Mouse (Mus musculus) kidney, postnatal 0 days (tissue): Measurements from ENCODE around the gene Syce3. TPM values are rescaled to one million over a fixed set of nuclear protein-coding genes. Genes with fewer than 3 reads are reported as not detected.

ENCODE experiments used
- ATAC-seq: fragments of 200-750 bp; cut with Nextera tagmentation; replicated peaks from 2 replicates; pipeline ENCODE4 v1.8.0; 2017; ENCODE audit warnings: low read depth, moderate number of reproducible peaks, moderate TSS enrichment, moderate library complexity; ENCODE audit not compliant: low FRiP score
- DNase-seq: peaks from one replicate; pipeline ENCODE4 v3.0.0-alpha.2; 2016; ENCODE audit warnings: low spot score
- H3K27ac ChIP-seq: fragments of 300-500 bp; sonication (generic); 2 replicates; pipeline ENCODE4 v1.5.1; 2014; ENCODE audit warnings: mild to moderate bottlenecking
- H3K27me3 ChIP-seq: fragments of 300-500 bp; sonication (generic); 2 replicates; pipeline ENCODE4 v1.6.1; 2014; ENCODE audit warnings: low read length, mixed read lengths; ENCODE audit not compliant: insufficient read depth
- H3K36me3 ChIP-seq: fragments of 300-500 bp; sonication (generic); 2 replicates; pipeline ENCODE4 v1.6.1; 2014; ENCODE audit warnings: low read length, mixed read lengths; ENCODE audit not compliant: insufficient read depth
- H3K4me1 ChIP-seq: fragments of 300-500 bp; sonication (generic); replicated peaks from 2 replicates; pipeline ENCODE4 v1.6.1; 2014; ENCODE audit warnings: antibody characterized with exemption, low read length, mixed read lengths; ENCODE audit not compliant: insufficient read depth
- H3K4me2 ChIP-seq: fragments of 300-500 bp; sonication (generic); 2 replicates; pipeline ENCODE4 v1.6.1; 2014; ENCODE audit warnings: mild to moderate bottlenecking, low read length, moderate library complexity, mixed read lengths
- H3K4me3 ChIP-seq: fragments of 300-500 bp; sonication (generic); replicated peaks from 2 replicates; pipeline ENCODE4 v1.5.1; 2014; ENCODE audit warnings: low read depth, low read length
- H3K9ac ChIP-seq: fragments of 300-500 bp; sonication (generic); 2 replicates; pipeline ENCODE4 v1.6.1; 2014; ENCODE audit warnings: low read depth, low read length
- H3K9me3 ChIP-seq: fragments of 300-500 bp; sonication (generic); replicated peaks from 2 replicates; pipeline ENCODE4 v1.6.1; 2016; ENCODE audit warnings: low read length, inconsistent platforms, mixed read lengths
- CTCF ChIP-seq: IDR thresholded peaks from 2 replicates; pipeline ENCODE4 v1.5.1; 2016; ENCODE audit warnings: antibody characterized with exemption, low read depth, mild to moderate bottlenecking, moderate library complexity
- WGBS: fragments of 180-500 bp; shearing (Covaris S2); extraction: QIAGEN DNeasy Blood & Tissue Kit; methylation state at CpG from one replicate; pipeline ENCODE4 v1.1.7; 2014; 5-methylcytosine and 5-hydroxymethylcytosine counted together
- polyA plus RNA-seq: library from polyadenylated mRNA; unstranded; fragments of >200 nt; fragmentation: Nextera tagmentation; extraction: Ambion mirVana; gene quantifications from 2 replicates; pipeline ENCODE4 v1.2.1, GENCODE M21; 2015

The Syce3 gene
- polyA plus RNA-seq, 1 experiment from 2014 or later: not detected

- Histone ChIP-seq H3K4me2 (no peak overlapping the region), H3K4me3 (no peak overlapping the region), H3K27me3 (no peaks in the 10 kb centered on the region), H3K9ac (no peak overlapping the region), H3K27ac (no peak overlapping the region), H3K9me3 (no peaks in the 10 kb centered on the region), H3K4me1 (no peaks in the 10 kb centered on the region), H3K36me3 (no peaks in the 10 kb centered on the region)
- 78% methylated on average over 10 of the region's 10 CpGs for WGBS
- no peak for TF ChIP-seq CTCF
- ATAC-seq: no peak
- DNase-seq: no peak
Observed at GRCm38 (mm10) chr15:89404831-89405623, 5.3 kb downstream of the Syce3 start.

GRCm38 (mm10) chr15:89402471-89402870, 7.8 kb downstream of the Syce3 start:
- 87% methylated on average over 1 of the region's 1 CpGs for WGBS
- no peaks in the 10 kb centered on the region for H3K36me3 ChIP-seq
- H3K27ac ChIP-seq: no peak overlapping the region
- H3K4me2 ChIP-seq: no peak overlapping the region
- no peak for TF ChIP-seq CTCF
- no peaks in the 10 kb centered on the region for H3K4me1 ChIP-seq
- H3K4me3 ChIP-seq: no peak overlapping the region
- H3K27me3 ChIP-seq: no peaks in the 10 kb centered on the region
- DNase-seq (no peak), ATAC-seq (no peak)
- no peak overlapping the region for H3K9ac ChIP-seq
- no peaks in the 10 kb centered on the region for H3K9me3 ChIP-seq

- ATAC-seq: no peak
- WGBS: 30% methylated on average over 1 of the region's 1 CpGs
- DNase-seq: no peak
Observed at GRCm38 (mm10) chr15:89399716-89400115, 10.6 kb downstream of the Syce3 start.

GRCm38 (mm10) chr15:89398146-89398545, 12.2 kb downstream of the Syce3 start:
- DNase-seq (no peak), ATAC-seq (no peak)
- H3K27me3 ChIP-seq: no peaks in the 10 kb centered on the region
- H3K9ac ChIP-seq: no peak overlapping the region
- no peak for TF ChIP-seq CTCF
- H3K4me1 ChIP-seq: no peaks in the 10 kb centered on the region
- no peak overlapping the region for H3K27ac ChIP-seq
- no peak overlapping the region for H3K4me3 ChIP-seq
- WGBS: 85% methylated on average over 2 of the region's 2 CpGs
- H3K4me2 ChIP-seq: no peak overlapping the region
- H3K36me3 ChIP-seq: no peaks in the 10 kb centered on the region
- H3K9me3 ChIP-seq: no peaks in the 10 kb centered on the region

More at GRCm38 (mm10) chr15:89399716-89400115, 10.6 kb downstream of the Syce3 start:
- Histone ChIP-seq H3K4me3 (no peak overlapping the region), H3K9me3 (no peaks in the 10 kb centered on the region), H3K27me3 (no peaks in the 10 kb centered on the region), H3K9ac (no peak overlapping the region), H3K36me3 (no peaks in the 10 kb centered on the region), H3K4me1 (no peaks in the 10 kb centered on the region), H3K27ac (no peak overlapping the region), H3K4me2 (no peak overlapping the region)
- TF ChIP-seq CTCF: no peak

DNA sequence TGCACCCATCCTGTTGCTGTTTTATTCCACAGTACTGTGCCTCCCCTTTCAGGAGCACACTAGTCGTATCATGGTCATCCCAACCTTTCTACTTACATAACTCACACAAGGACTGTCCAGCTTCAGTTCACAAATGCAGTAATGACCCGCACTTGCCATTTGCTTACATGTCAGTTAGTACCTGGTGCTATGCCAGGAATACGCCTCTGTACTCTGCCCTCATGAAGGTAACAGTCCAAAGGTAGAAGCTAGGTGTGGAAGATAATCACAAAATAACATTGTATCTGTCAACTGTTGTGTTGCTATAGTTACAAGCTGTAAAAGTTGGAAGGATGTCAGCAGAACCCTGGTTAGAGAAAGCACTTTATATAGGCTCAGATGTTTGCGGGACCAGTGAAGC, 13.4 kb downstream of the Syce3 start:
- 88% methylated on average over 4 of the region's 4 CpGs for WGBS
- no peak for ATAC-seq
- Histone ChIP-seq H3K36me3 (no peaks in the 10 kb centered on the region), H3K9me3 (no peaks in the 10 kb centered on the region), H3K4me3 (no peak overlapping the region), H3K27ac (no peak overlapping the region), H3K27me3 (no peaks in the 10 kb centered on the region), H3K4me2 (no peak overlapping the region), H3K4me1 (no peaks in the 10 kb centered on the region), H3K9ac (no peak overlapping the region)
- DNase-seq: no peak
- TF ChIP-seq CTCF: no peak

- DNase-seq (no peak), ATAC-seq (no peak)
- Histone ChIP-seq H3K9ac (no peak overlapping the region), H3K4me3 (no peak overlapping the region), H3K27ac (no peak overlapping the region), H3K27me3 (no peaks in the 10 kb centered on the region), H3K36me3 (no peaks in the 10 kb centered on the region), H3K9me3 (no peaks in the 10 kb centered on the region), H3K4me1 (no peaks in the 10 kb centered on the region), H3K4me2 (no peak overlapping the region)
- 94% methylated on average over 10 of the region's 10 CpGs for WGBS
- TF ChIP-seq CTCF: no peak
Observed at GRCm38 (mm10) chr15:89390081-89390480, 20.2 kb downstream of the Syce3 start.

DNA sequence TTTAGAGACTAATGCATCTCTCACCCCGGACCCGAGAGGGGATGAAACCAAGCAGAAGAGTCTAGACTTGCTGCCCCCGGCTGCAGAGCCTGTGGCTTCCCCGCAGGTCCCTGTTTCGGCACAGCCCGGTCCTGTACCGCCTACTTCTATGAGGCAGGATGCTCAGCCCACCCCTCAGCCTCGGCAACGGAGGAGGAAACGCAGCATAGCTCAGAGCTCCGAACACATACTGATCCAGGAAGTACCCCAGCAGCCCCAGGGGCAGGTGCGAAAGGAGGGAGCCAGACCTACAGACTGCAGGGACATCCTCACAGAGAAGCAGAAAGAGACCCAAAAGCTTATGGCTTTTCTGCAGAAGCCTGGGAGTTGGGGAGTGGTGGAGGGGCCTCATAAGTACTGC, 23.2 kb downstream of the Syce3 start:
- no peaks in the 10 kb centered on the region for H3K27me3 ChIP-seq
- no peak for ATAC-seq
- no peaks in the 10 kb centered on the region for H3K9me3 ChIP-seq
- H3K4me2 ChIP-seq: no peak overlapping the region
- no peak overlapping the region for H3K9ac ChIP-seq
- DNase-seq: no peak
- TF ChIP-seq CTCF: no peak
- H3K36me3 ChIP-seq: no peaks in the 10 kb centered on the region
- WGBS: 31% methylated on average over 12 of the region's 12 CpGs
- H3K4me1 ChIP-seq: no peaks in the 10 kb centered on the region
- H3K4me3 ChIP-seq: no peak overlapping the region
- H3K27ac ChIP-seq: no peak overlapping the region
